Mouse (Mus musculus): ENCODE results near the gene Rab20.
"Not testable (repeated sequence)": the region's sequence is repeated elsewhere in the genome, so short reads cannot be mapped to it uniquely, and the experiment has no call there.

The Rab20 gene

GRCm38 (mm10) chr8:11479591-11479990 is 1.1 kb upstream of the Rab20 start:
- no peak for DNase-seq (ENCODE audit: low spot score in 2 of 2)

DNA sequence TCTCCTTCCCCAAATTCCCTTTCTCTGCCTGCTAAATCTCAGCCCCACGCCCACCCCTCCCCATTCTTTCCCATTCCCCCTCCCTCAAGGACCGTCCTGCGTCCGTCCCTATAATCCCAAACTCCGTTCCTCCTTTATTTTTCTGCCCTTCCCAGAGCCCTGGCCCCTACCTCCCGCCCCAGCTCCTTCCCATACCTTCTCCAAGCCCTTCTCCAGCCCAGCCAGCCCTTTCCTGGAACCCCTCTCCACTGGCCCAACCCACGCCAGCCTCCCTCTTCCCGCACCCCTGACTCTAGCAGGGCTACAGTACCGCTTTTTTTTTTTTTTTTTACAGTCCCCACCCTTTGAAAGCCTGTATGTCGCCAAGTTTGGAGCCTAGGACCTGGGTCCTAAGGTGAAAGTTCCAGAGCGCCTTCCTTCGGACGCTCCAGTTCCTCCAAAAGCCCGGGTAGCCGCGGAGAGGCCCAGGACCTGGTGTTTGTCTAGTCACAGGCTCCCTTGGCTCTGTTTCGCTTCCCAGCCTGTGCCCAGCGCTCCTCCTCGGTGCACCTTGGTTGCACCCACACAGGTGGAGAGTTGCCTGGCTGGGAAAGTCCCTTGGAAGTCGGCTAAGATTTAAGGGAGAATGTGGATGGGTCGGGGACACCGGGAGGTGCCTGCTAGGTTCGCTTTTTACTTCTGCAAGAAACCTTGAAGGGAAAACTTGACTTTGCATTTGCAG is 457 bp upstream of the Rab20 start:
- no peak for DNase-seq (ENCODE audit: low spot score in 2 of 2)

DNA sequence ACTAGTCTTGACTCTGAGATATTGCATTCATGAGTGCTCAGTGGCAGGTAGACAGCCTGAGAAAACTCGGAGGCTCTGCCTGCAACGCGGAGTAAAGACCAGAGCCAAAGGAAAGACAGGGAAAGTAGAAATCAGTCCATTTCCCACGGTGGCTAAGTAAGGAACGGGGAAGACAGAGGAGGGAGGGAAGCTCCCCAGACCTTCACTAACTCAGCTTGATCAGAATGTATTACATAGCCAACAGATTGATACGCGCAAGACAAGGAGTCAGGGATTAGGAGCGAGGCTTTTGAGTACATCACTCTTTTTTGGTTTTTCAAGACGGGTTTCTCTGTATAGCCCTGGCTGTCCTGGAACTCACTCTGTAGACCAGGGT is 1.3 kb downstream of the Rab20 start:
- DNase-seq (ENCODE audit: low spot score in 2 of 2), result no peak

- DNase-seq (ENCODE audit: low spot score in 2 of 2), result no peak
Measured at GRCm38 (mm10) chr8:11476338-11477177, 2.0 kb downstream of the Rab20 start.

GRCm38 (mm10) chr8:11475876-11476275 is 2.6 kb downstream of the Rab20 start:
- DNase-seq (ENCODE audit: low spot score in 2 of 2), result no peak

DNA sequence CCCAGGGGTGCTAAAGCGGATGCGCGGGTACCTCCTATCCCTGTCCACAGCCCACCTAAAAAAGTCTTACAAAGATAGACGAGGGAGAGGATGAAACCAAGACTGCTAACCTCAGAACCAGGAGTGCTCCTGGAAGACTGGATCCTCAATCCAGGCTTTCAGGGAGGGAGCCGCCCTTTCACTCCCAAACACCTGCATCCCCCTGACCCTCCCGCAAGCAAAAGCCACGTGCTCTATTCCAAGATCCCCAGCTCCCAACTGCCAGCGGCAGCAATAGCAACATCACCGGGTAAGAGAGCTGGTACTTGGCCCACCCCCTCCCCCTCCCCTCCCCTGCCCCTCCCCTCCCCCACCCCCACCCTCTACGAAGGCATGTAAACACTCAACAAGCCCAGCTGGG is 3.1 kb downstream of the Rab20 start:
- DNase-seq (ENCODE audit: low spot score in 2 of 2), result no peak

GRCm38 (mm10) chr8:11473072-11473471 is 5.4 kb downstream of the Rab20 start:
- no peak for DNase-seq (ENCODE audit: low spot score in 2 of 2)

GRCm38 (mm10) chr8:11471309-11471708 is 7.2 kb downstream of the Rab20 start:
- DNase-seq (ENCODE audit: low spot score in 2 of 2), result no peak

DNA sequence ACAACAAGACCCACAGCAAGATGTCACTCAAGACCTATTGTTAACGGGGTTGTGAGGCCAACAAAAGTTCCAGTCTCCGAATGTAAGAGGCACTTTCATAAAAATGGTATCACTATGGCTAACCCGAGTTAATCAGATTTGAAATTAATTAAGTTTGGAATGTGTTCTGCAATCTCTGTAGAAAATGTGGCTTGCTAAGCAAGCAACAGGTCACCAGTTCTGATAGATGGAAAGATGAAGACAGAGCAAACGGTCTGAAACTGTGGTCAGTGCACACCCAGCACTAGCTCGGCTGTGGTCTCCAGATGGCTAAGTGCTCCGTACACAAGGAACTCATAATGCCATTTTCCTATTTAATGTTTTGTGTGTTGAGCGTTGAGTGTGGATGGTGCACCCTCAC is 7.8 kb downstream of the Rab20 start:
- DNase-seq (ENCODE audit: low spot score in 2 of 2), result no peak

DNA sequence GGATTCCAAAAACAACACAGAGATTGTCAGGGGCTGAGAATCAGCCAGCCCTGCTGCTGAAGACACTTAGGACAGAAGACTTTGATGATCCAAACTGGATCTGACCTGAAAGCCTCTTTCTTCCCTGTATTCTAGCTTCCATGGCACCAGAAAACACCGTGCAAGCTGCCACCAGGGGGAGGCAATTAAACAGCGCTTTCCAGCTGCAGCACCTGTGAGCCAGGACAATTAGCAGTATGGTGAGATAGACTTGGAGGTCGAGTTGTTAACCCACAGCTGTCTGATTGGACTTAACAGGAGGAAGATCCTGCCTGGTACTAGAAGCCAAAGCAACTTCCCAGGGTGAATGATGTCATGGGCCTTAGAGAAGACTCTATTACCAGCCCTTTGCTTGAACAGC is 9.4 kb downstream of the Rab20 start:
- no peak for DNase-seq (ENCODE audit: low spot score in 2 of 2)

DNA sequence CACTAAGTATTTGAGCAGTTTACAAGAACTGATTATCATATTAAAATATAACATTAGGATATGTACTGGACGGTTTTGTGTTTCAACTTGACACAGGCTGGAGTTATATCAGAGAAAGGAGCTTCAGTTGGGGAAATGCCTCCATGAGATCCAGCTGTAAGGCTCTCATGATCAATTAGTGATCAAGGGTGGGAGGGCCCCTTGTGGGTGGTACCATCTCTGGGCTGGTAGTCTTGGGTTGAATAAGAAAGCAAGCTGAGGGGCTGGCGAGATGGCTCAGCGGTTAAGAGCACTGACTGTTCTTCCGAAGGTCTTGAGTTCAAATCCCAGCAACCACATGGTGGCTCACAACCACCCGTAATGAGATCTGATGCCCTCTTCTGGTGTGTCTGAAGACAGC is 12.0 kb downstream of the Rab20 start:
- not testable (repeated sequence) for DNase-seq (ENCODE audit: low spot score in 2 of 2)

DNA sequence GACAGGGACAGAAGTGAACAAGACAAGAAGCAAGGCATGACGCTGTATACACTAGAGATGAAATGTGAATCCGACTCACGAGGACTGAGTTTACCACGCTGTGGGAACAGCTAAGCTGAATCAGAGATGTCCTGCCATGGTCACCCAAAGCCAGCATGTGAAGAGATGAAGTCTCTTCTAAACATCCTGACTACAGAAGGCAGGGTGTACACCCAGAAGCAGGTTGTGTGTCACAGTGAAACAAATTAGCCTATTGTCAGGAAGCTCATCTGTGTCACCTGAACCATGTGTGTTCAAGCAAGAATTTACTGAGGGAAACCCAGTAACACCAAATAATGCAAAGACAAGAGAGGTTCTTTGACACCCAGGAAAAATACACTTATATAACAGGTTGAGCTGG is 12.9 kb downstream of the Rab20 start:
- no peak for DNase-seq (ENCODE audit: low spot score in 2 of 2)

DNA sequence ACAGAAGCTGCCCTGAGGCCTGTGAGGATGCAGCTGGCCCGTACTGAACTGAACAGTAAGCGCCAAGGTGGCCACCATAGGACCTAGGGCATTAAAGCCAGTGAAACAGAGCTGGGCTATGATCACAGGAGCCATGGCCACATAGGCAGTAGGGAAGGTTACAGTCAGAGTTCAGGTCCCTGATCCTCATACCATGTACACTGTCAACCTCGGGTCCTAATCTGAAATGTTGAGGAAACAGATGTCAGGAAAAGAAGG is 13.9 kb downstream of the Rab20 start:
- DNase-seq (ENCODE audit: low spot score in 2 of 2), result no peak

DNA sequence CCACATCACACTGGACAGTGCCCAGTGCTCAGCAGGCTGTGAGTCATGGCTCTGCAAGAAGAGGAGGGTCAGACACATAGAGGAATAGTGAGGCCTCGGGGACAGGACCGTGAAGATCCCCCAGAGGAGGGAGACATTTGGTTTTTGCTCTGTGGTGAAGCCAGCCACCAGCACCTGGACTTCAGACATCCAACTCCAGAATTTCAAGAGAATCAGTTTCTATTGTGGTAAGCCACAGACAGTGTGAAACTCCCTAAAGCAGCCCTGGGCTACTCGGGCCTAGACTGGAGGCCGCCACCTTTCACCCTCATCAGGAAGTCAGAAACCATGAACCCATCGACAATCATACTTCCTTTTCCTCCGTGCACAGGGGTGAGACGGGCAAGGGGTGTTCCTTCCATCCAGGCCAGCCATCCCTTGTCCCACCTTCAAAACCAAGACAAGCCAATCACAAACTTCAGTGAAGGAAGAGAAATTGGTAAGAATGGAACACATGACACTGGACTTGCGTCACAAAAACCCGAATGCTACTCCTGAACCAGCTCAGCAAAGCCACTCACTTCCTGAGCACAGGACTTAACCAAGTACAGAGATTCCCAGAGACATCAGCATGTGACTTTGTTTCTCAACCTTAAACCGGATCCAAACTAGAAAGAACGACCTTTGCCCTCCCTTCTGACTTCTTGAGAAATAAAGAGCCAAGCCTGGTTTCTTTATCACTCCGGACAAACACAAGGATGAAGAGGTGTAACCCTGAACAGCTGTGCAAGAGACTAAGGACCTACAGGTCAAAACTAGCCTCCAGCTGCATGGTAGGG is 14.4 kb downstream of the Rab20 start:
- DNase-seq (ENCODE audit: low spot score in 2 of 2), result peak; percentile 77 to 85

DNA sequence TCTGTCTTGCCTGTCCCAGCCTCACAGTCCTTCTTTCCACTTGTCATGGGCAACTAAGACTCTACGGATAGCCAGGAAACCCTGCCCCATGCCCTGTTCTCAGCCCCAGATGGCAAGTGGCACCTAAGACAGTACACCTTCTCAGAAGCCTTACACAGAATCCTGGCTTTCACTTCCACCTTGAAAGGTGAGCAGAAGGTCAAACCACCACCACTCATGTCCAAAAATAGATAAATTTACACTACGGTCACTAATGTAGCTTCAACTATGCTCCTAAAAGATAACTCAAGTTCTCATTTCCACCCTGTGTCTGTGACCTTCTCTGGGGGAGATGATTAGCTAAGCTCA is 15.0 kb downstream of the Rab20 start:
- no peak for DNase-seq (ENCODE audit: low spot score in 2 of 2)

- DNase-seq (ENCODE audit: low spot score in 2 of 2), result no peak
Measured at GRCm38 (mm10) chr8:11462641-11463040, 15.9 kb downstream of the Rab20 start.

DNA sequence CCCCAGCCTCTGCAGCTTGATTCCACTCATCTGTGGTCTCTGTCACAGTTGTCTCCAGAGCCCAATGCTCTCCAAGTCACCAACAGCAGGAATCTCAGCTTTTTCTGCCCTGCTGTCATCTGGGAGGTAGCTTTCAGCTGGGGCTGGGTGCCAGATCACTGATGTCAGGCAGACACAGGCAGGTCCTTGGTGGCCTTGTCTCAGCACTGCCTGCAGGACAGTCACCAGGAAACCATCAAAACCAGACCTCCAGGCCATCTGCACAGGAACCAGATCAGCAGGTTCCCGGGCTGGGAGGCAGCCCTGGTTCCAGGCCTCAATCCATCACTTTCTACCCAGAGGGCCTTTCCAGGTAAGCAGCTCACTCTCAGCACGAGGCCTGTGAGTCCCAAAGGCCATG is 16.7 kb downstream of the Rab20 start:
- DNase-seq (ENCODE audit: low spot score in 2 of 2), result no peak

DNA sequence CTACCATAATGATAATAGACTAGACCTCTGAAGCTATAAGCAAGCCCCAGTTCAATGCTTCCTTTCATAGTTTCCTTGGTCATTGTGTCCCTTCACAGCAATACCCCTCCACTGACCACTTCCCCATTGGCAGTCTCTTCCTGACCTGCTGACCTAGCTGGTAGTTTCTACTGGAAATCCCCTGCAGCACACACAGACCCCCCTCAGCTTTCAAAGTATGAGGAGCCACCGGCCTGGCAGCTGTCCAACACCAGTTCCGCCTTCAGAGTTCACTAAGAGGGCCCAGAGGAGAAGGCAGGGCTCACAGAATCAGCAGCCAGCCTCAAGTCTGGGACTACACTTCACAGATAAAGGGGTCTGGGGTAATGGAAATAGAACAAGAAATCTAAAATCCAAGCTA is 17.6 kb downstream of the Rab20 start:
- DNase-seq (ENCODE audit: low spot score in 2 of 2), result peak; percentile 54

DNA sequence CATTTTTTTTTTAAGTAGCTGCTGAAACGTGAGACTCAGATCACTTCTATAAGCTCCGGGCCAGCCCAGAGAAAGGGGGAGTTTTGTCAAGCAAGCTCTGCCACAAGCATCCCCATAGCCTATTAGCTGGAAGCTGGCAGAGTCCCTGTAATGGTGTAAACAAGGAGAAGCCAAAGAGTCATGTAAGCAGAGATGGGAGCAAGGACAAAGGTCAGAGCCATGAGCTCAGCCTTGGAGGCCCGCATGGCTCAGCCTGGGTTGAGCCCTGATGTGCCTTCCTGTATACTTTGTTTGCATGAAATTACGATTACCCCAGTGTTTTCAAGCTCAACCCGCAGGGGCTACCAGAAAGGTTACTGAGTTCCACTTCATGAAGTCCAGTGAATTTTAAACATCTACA is 19.5 kb downstream of the Rab20 start:
- no peak for DNase-seq (ENCODE audit: low spot score in 2 of 2)

DNA sequence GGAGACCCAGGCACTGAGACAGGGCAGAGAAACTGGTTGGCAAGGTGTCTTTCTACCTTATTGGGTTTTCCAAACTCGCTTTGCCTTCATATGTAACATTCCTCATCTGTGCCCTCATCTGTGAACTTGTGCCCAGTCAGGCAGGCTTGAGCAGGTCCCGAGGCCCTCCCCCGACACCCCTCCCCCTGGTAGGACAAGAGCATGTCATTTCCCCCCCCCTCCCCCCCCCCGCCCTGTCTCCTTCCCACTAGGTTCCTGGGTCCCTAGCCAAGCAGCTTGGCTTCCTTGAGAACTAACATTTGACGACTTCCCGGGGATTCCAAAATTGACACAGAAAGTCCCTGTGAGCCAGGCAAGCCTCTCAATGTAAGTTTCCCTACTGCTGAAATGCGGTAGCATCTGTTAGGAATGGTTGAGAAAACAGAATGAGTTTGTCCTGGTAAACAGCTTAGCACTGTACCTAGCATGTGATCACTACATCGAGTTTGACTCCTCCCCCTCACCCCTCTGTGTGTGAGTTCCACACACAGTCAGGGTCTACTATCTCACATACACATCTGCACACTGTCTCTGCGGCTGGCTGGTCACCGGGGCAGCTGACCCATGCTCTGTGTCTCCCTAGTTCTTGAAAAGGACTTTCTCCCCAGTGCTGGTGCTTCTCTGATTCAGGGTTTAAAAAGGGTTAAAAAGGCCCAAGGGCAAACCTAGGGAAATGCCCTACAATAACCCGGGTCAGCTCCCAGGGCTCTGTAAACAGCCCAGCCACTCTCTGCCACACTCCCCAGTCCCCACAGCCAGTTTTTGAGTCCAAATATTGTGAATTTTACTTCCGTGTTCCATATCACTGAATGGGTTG is 20.3 kb downstream of the Rab20 start:
- DNase-seq (ENCODE audit: low spot score in 2 of 2), result no peak

GRCm38 (mm10) chr8:11457278-11457677 is 21.2 kb downstream of the Rab20 start:
- no peak for DNase-seq (ENCODE audit: low spot score in 2 of 2)

- no peak for DNase-seq (ENCODE audit: low spot score in 2 of 2)
Measured at GRCm38 (mm10) chr8:11454228-11454627, 24.3 kb downstream of the Rab20 start.
